Mouse (Mus musculus) ES-E14 (cell line): ENCODE data around the gene Plek2. TPM values are rescaled to one million over a fixed set of nuclear protein-coding genes. Genes with fewer than 3 reads are reported as not detected.
A peak's percentile ranks its signal among the peaks of the same experiment; 100 is the strongest.

Source experiments
- DNase-seq: peaks from one replicate; pipeline ENCODE4 v3.0.0-alpha.2; 2013; ENCODE audit warnings: low read depth, low spot score
- H3K27ac ChIP-seq: 2 replicates; pipeline ENCODE4 v1.5.1; 2012; ENCODE audit warnings: low read depth, mild to moderate bottlenecking, low read length, moderate library complexity, mixed read lengths; ENCODE audit not compliant: poor library complexity, insufficient read depth, severe bottlenecking
- H3K36me3 ChIP-seq: 2 replicates; pipeline ENCODE4 v1.6.1; 2012; ENCODE audit warnings: mild to moderate bottlenecking, low read length, moderate library complexity, mixed read lengths; ENCODE audit not compliant: control insufficient read depth, poor library complexity, insufficient read depth, severe bottlenecking
- H3K4me1 ChIP-seq, 2 experiments: fragments of 150-350 bp in 1 of 2; sonication (generic) in 1 of 2; 2 replicates each; pipeline ENCODE4 v1.6.1; 2012; ENCODE audit warnings: low read length in 2 of 2, mild to moderate bottlenecking in 1 of 2, mixed read lengths in 1 of 2; ENCODE audit not compliant: control insufficient read depth in 2 of 2, insufficient read depth in 2 of 2, poor library complexity in 1 of 2
- H3K4me3 ChIP-seq, 2 experiments: fragments of 150-350 bp in 1 of 2; sonication (generic) in 1 of 2; 2 replicates each; pipeline ENCODE4 v1.5.1; 2012; ENCODE audit warnings: low read length in 2 of 2, low read depth in 1 of 2, mild to moderate bottlenecking in 1 of 2, mixed read lengths in 1 of 2; ENCODE audit not compliant: insufficient read depth in 1 of 2, poor library complexity in 1 of 2, severe bottlenecking in 1 of 2
- H3K9ac ChIP-seq: 2 replicates; pipeline ENCODE4 v1.6.1; 2012; ENCODE audit warnings: low read depth, mild to moderate bottlenecking, low read length, mixed read lengths; ENCODE audit not compliant: poor library complexity, insufficient read depth, severe bottlenecking
- H3K9me3 ChIP-seq: fragments of 150-350 bp; sonication (generic); 2 replicates; pipeline ENCODE4 v1.6.1; 2012; ENCODE audit warnings: low read depth, mild to moderate bottlenecking, low read length; ENCODE audit not compliant: control insufficient read depth, insufficient read depth
- CHD2 ChIP-seq: IDR thresholded peaks from 2 replicates; pipeline ENCODE4 v1.6.1; 2014; ENCODE audit warnings: mild to moderate bottlenecking, low read depth, low read length, inconsistent platforms
- HCFC1 ChIP-seq: IDR thresholded peaks from 2 replicates; pipeline ENCODE4 v1.6.1; 2012; ENCODE audit warnings: low read length, inconsistent platforms, borderline replicate concordance; ENCODE audit not compliant: insufficient read depth
- MAFK ChIP-seq: IDR thresholded peaks from 2 replicates; pipeline ENCODE4 v1.6.1; 2014; ENCODE audit warnings: mild to moderate bottlenecking, low read depth, low read length, inconsistent platforms; ENCODE audit not compliant: insufficient read depth
- ZC3H11A ChIP-seq: IDR thresholded peaks from 2 replicates; pipeline ENCODE4 v1.6.1; 2012; ENCODE audit warnings: low read depth, mild to moderate bottlenecking, inconsistent platforms, low read length, borderline replicate concordance
- ZNF384 ChIP-seq: IDR thresholded peaks from 2 replicates; pipeline ENCODE4 v1.6.1; 2012; ENCODE audit warnings: low read depth, low read length, inconsistent platforms
- in situ Hi-C, 2 experiments: fragments of 600-800 bp; cut with MboI; formaldehyde crosslinking; loops; one replicate each; pipeline ENCODE4 v1.15.1; 2025; ENCODE audit warnings: low sequenced_read_pairs in 2 of 2, inconsistent platforms in 1 of 2; ENCODE audit not compliant: unreplicated experiment in 2 of 2
- total RNA-seq: library from RNA; depleted of rRNA; stranded (reverse); fragments of 300-350 nt; gene quantifications from 2 replicates; pipeline ENCODE4 v1.2.3, GENCODE M21; 2012; rRNA removed

Gene Plek2
- total RNA-seq = 0.98 and 1.1 TPM in 2 replicates

GRCm38 (mm10) chr12:78906707-78907162 lies at the start of gene Plek2:
Gene Plek2 (minus strand): TSS chr12:78906964.
- TF ChIP-seq ZNF384 (no peak), HCFC1 (no peak), ZC3H11A (no peak), MAFK (no peak), CHD2 (no peak)
- H3K9me3 ChIP-seq = no peaks in the 10 kb centered on the region
- H3K27ac ChIP-seq = no peak within 1 kb of the TSS
- in situ Hi-C loops = no loop called here
- peaks cover 2 to 5% of the 10 kb centered on the region in 2 experiments; a peak in 2 of 4 replicates for H3K4me1 ChIP-seq
- no peaks in the 10 kb centered on the region for H3K36me3 ChIP-seq
- DNase-seq = no peak
- peak within 1 kb of the TSS; percentile 64 to 66 for H3K4me3 ChIP-seq
- peak within 1 kb of the TSS; percentile 53; the same call in 1 of the 2 replicates for H3K9ac ChIP-seq

GRCm38 (mm10) chr12:78956405-78956804 lies 49.6 kb upstream of the Plek2 start:
- TF ChIP-seq HCFC1 (no peak), ZC3H11A (no peak), CHD2 (no peak), MAFK (no peak), ZNF384 (no peak)
- Histone ChIP-seq H3K36me3 (no peaks in the 10 kb centered on the region), H3K9ac (no peak overlapping the region), H3K9me3 (no peaks in the 10 kb centered on the region), H3K4me1 (no peaks in the 10 kb centered on the region), H3K4me3 (no peak overlapping the region), H3K27ac (no peak overlapping the region)
- DNase-seq = no peak
- in situ Hi-C loops = no loop called here

GRCm38 (mm10) chr12:78952484-78952883 lies 45.7 kb upstream of the Plek2 start:
- in situ Hi-C loops = no loop called here
- H3K27ac ChIP-seq = no peak overlapping the region
- H3K9ac ChIP-seq = no peak overlapping the region
- TF ChIP-seq HCFC1 = no peak
- no peak for TF ChIP-seq MAFK
- TF ChIP-seq ZC3H11A = no peak
- TF ChIP-seq CHD2 = no peak
- no peak for TF ChIP-seq ZNF384
- no peak overlapping the region for H3K4me3 ChIP-seq
- H3K36me3 ChIP-seq = no peaks in the 10 kb centered on the region
- no peak for DNase-seq
- no peaks in the 10 kb centered on the region for H3K4me1 ChIP-seq
- no peaks in the 10 kb centered on the region for H3K9me3 ChIP-seq

GRCm38 (mm10) chr12:78952053-78952452 lies 45.3 kb upstream of the Plek2 start:
- Histone ChIP-seq H3K9ac (no peak overlapping the region), H3K4me1 (no peaks in the 10 kb centered on the region), H3K4me3 (no peak overlapping the region), H3K9me3 (no peaks in the 10 kb centered on the region), H3K27ac (no peak overlapping the region), H3K36me3 (no peaks in the 10 kb centered on the region)
- no peak for DNase-seq
- in situ Hi-C loops = no loop called here
- TF ChIP-seq CHD2 (no peak), ZC3H11A (no peak), ZNF384 (no peak)

GRCm38 (mm10) chr12:78947661-78948060 lies 40.9 kb upstream of the Plek2 start:
- Histone ChIP-seq H3K4me3 (no peak overlapping the region), H3K9me3 (no peaks in the 10 kb centered on the region), H3K9ac (no peak overlapping the region), H3K4me1 (no peaks in the 10 kb centered on the region), H3K36me3 (no peaks in the 10 kb centered on the region), H3K27ac (no peak overlapping the region)
- in situ Hi-C loops = no loop called here
- DNase-seq = no peak
- no peak for TF ChIP-seq HCFC1
- no peak for TF ChIP-seq MAFK
- no peak for TF ChIP-seq ZC3H11A
- TF ChIP-seq CHD2 = no peak
- TF ChIP-seq ZNF384 = no peak
